Mouse (Mus musculus) hindbrain, embryonic 11.5 days (tissue): Measurements from ENCODE around the gene Vezf1. TPM values are rescaled to one million over a fixed set of nuclear protein-coding genes. Genes with fewer than 3 reads are reported as not detected.

ENCODE experiments used
- ATAC-seq: fragments of 200-750 bp; cut with Nextera tagmentation; 2 replicates; pipeline ENCODE4 v1.8.0; 2017; ENCODE audit warnings: mild to moderate bottlenecking, moderate TSS enrichment, moderate library complexity; ENCODE audit not compliant: low FRiP score
- DNase-seq: peaks from one replicate; pipeline ENCODE4 v3.0.0-alpha.2; 2015; ENCODE audit warnings: low spot score
- H3K27ac ChIP-seq: fragments of 300-500 bp; sonication (generic); 2 replicates; pipeline ENCODE4 v1.5.1; 2014; ENCODE audit warnings: mild to moderate bottlenecking, low read depth, low read length
- H3K27me3 ChIP-seq: fragments of 300-500 bp; sonication (generic); 2 replicates; pipeline ENCODE4 v1.6.1; 2014; ENCODE audit warnings: mild to moderate bottlenecking, low read length, moderate library complexity, mixed read lengths; ENCODE audit not compliant: control insufficient read depth, insufficient read depth
- H3K36me3 ChIP-seq: fragments of 300-500 bp; sonication (generic); 2 replicates; pipeline ENCODE4 v1.6.1; 2014; ENCODE audit warnings: mild to moderate bottlenecking, low read length, moderate library complexity, mixed read lengths; ENCODE audit not compliant: control insufficient read depth, insufficient read depth
- H3K4me1 ChIP-seq: fragments of 300-500 bp; sonication (generic); replicated peaks from 2 replicates; pipeline ENCODE4 v1.6.1; 2014; ENCODE audit warnings: low read length, mixed read lengths; ENCODE audit not compliant: control insufficient read depth, insufficient read depth
- H3K4me2 ChIP-seq: fragments of 300-500 bp; sonication (generic); replicated peaks from 2 replicates; pipeline ENCODE4 v1.6.1; 2014; ENCODE audit warnings: mild to moderate bottlenecking, low read depth, low read length
- H3K4me3 ChIP-seq: fragments of 300-500 bp; sonication (generic); 2 replicates; pipeline ENCODE4 v1.5.1; 2014; ENCODE audit warnings: low read depth, low read length
- H3K9ac ChIP-seq: fragments of 300-500 bp; sonication (generic); 2 replicates; pipeline ENCODE4 v1.6.1; 2014; ENCODE audit warnings: low read depth, low read length
- H3K9me3 ChIP-seq: fragments of 300-500 bp; sonication (generic); 2 replicates; pipeline ENCODE4 v1.6.1; 2016; ENCODE audit warnings: low read length; ENCODE audit not compliant: control insufficient read depth
- WGBS: fragments of 180-500 bp; shearing (Covaris S2); extraction: QIAGEN DNeasy Blood & Tissue Kit; methylation state at CpG from one replicate; pipeline ENCODE4 v1.1.7; 2014; 5-methylcytosine and 5-hydroxymethylcytosine counted together
- polyA plus RNA-seq: library from polyadenylated mRNA; unstranded; fragments of >200 nt; fragmentation: Nextera tagmentation; extraction: Ambion mirVana; gene quantifications from 2 replicates; pipeline ENCODE4 v1.2.1, GENCODE M21; 2014

Vezf1 gene
- polyA plus RNA-seq, 1 experiment from 2014 or later = 80.7 TPM

DNA sequence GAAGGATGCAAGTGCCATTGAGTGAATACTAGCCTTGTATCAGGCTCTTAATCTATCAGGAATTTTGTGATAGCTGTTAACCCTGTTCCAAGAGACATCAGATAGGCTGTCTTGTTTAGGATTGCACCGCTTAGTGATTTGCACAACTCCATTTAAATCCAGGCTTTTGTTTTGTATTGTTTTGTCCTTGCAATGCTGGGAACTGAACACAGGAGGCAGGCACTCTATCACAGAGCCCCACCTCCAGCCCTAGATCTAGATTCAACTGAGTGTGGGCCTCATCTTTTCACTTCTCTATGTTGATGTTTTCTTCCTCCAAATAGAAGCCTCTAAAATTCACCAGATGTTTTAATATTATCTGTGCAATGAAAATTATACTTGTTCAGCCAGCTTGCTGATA, 7.6 kb downstream of the Vezf1 start:
- Histone ChIP-seq H3K4me2 (no peak overlapping the region), H3K27me3 (no peaks in the 10 kb centered on the region), H3K9me3 (no peaks in the 10 kb centered on the region), H3K4me3 (no peak overlapping the region), H3K36me3 (peaks cover 14% of the 10 kb centered on the region; the same call in 1 of the 2 replicates), H3K27ac (no peak overlapping the region), H3K9ac (no peak overlapping the region), H3K4me1 (0 out of 2 replicates have a peak, but pooled peaks cover 5% of the 10 kb centered on the region)
- ATAC-seq (no peak), DNase-seq (no peak)
- WGBS = 62% methylated on average over 1 of the region's 1 CpGs

DNA sequence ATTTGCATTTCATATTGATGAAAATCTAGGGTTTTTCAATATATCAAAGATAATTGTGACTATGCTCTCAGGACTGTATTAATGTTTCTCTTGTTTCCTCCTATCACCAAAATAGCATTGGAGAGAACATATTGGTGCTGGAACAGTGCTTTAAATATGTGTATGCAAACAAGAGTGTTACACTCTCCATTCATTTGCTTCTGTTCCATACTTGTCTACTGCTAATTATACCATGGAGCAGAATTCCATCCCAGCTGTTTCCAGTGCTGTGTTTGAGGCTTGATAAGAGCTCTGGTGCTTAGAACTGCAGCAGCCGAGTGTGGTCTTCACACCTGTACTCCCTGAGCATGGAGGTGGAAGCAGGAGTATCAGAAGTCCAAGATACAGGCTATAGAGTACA, 8.3 kb downstream of the Vezf1 start:
- 81% methylated on average over 1 of the region's 1 CpGs for WGBS
- DNase-seq = no peak
- Histone ChIP-seq H3K4me1 (0 out of 2 replicates have a peak, but pooled peaks cover 3% of the 10 kb centered on the region), H3K36me3 (peaks cover 16% of the 10 kb centered on the region; the same call in 1 of the 2 replicates), H3K4me3 (no peak overlapping the region), H3K9ac (no peak overlapping the region), H3K27me3 (no peaks in the 10 kb centered on the region), H3K27ac (no peak overlapping the region), H3K9me3 (no peaks in the 10 kb centered on the region), H3K4me2 (no peak overlapping the region)
- ATAC-seq = no peak

DNA sequence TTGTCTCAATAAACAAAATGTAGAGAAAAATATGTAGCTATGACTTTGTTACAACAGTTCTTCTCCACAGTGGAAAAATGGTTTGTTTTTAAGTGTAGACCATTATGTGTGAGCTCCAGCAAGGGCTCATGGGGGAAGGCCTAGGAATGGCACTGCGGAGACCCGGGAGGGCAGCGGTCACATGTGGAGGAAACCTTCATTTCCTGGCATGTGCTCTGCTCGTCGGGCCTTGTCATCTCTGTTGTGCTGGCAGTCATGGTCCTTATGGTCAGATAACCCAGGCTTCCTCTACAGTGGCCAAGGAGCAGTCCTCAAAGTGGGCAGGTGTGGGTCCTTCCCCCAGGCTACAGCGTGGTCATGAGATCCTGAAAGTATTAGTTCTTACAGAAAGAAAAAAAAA, 15.6 kb downstream of the Vezf1 start:
- 76% methylated on average over 6 of the region's 6 CpGs for WGBS
- H3K36me3 ChIP-seq = 0 out of 2 replicates have a peak, but pooled peaks cover 10% of the 10 kb centered on the region
- no peak for DNase-seq
- no peaks in the 10 kb centered on the region for H3K9me3 ChIP-seq
- no peak overlapping the region for H3K27ac ChIP-seq
- H3K4me1 ChIP-seq = peaks cover 4% of the 10 kb centered on the region; the same call in 1 of the 2 replicates
- no peak overlapping the region for H3K4me3 ChIP-seq
- H3K27me3 ChIP-seq = no peaks in the 10 kb centered on the region
- no peak for ATAC-seq
- no peak overlapping the region for H3K9ac ChIP-seq
- H3K4me2 ChIP-seq = no peak overlapping the region

DNA sequence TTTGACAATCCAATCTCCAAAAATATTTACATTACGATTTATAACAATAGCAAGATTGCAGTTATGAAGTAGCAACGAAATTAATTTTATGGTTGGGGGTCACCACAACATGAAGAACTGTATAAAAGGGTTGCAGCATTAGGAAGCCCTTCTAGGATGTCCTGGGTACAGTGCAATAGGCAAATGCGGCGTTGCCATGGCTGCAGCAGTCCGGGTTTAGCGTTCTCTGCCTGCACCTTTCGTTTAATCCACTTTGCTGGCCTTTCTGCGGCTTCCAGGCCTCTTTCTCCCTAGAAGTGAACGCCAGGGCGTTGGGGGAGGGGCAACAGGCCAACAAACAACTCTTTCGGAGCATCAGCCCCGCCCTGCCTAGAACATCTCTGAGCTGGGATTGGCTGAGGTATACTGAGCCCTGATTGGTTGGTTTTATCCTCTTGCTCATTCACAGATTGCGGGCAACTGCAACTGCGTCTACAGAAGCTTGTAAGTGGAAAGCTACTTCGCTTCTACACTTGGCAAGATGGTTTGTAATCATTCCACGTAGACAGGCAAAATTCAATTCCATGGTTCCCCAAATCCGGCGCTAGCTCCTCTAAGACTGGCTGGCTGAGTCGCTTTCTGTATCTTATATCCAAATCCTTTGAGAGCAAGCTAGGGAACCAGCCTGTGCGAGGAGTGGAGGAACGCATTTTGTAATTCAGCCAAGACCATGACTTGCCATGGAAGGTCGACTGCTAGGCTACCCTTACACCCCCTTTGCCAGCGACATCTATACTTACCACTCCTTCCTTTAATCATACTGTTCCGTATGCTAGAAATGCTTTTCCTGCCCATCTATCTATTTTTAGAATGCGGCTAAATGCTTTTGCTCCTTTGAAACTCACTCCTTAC, 18.9 kb downstream of the Vezf1 start:
- Histone ChIP-seq H3K27me3 (no peaks in the 10 kb centered on the region), H3K9ac (peak overlapping the region; percentile 12; the same call in 1 of the 2 replicates), H3K4me1 (peaks cover 4% of the 10 kb centered on the region; the same call in 1 of the 2 replicates), H3K9me3 (no peaks in the 10 kb centered on the region), H3K4me3 (peak overlapping the region; percentile 22), H3K36me3 (no peaks in the 10 kb centered on the region), H3K27ac (peak overlapping the region; percentile 66; the same call in 1 of the 2 replicates), H3K4me2 (peak overlapping the region; percentile 48)
- DNase-seq (peak; percentile 95), ATAC-seq (peak; percentile 96)
- 8% methylated on average over 25 of the region's 25 CpGs for WGBS

DNA sequence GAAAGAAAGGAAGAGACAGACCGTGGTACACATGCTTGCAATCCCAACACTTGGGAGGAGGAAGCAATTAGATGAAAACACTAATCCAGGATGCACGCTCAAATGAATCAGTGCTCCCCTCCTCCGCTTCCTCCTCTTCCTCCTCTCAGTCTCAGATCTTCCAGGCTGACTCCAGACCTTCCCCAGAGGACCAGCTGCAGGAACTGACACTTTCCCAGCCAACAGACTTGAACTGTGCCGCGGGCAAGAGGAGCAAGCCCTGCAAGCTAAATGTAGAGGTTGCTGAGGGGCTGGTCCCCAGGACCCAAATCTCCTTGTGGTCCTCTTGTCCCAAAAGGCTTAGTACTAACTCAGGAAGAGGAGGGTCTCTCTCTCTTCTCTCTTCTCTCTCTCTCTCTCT, 21.1 kb downstream of the Vezf1 start:
- Histone ChIP-seq H3K4me3 (no peak overlapping the region), H3K9me3 (no peaks in the 10 kb centered on the region), H3K27me3 (no peaks in the 10 kb centered on the region), H3K27ac (no peak overlapping the region), H3K4me1 (peaks cover 4% of the 10 kb centered on the region; the same call in 1 of the 2 replicates), H3K36me3 (no peaks in the 10 kb centered on the region), H3K4me2 (no peak overlapping the region), H3K9ac (no peak overlapping the region)
- DNase-seq (no peak), ATAC-seq (no peak)
- 63% methylated on average over 5 of the region's 5 CpGs for WGBS

DNA sequence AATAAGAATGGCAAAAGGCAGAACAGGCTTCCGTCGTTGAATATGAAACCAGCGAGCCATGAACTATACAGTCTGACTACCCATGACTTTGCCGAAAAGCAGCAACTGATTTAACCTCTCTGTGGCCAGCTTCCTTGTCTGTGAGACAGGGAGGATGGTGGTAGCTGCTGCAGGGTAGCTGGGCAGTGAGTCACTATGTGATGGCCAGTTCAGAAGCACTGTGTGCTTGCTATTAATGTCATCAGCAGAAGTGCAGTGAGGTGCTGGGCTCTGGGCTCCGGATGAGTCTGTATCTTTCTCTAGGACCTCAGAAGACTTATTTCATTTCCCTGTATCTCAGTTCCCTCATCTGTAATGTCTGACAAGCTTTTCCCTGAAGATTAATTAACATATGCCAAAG, 22.2 kb downstream of the Vezf1 start:
- no peak overlapping the region for H3K27ac ChIP-seq
- H3K36me3 ChIP-seq = no peaks in the 10 kb centered on the region
- H3K27me3 ChIP-seq = no peaks in the 10 kb centered on the region
- no peak overlapping the region for H3K4me3 ChIP-seq
- DNase-seq = no peak
- WGBS = 83% methylated on average over 5 of the region's 5 CpGs
- H3K4me1 ChIP-seq = peaks cover 4% of the 10 kb centered on the region; the same call in 1 of the 2 replicates
- ATAC-seq = no peak
- no peak overlapping the region for H3K4me2 ChIP-seq
- no peak overlapping the region for H3K9ac ChIP-seq
- H3K9me3 ChIP-seq = no peaks in the 10 kb centered on the region

DNA sequence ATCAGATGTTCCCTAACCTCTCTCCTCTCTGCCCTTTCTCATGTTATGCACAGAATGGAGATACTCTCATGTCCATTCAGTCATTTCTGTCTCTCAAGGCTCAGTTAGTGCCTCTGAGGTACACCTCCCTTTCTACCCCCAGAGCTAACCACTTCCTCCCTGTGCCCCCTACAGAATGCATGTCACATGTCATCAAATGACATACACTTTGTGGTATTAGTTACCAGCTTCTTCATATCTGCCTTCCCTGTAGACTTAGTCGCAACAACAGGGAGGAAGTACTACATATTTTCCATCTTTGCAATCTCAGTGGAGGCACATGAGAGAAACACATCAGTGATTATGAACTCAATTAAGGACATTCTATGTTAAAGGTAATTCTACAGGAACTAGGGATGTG, 23.9 kb downstream of the Vezf1 start:
- no peaks in the 10 kb centered on the region for H3K9me3 ChIP-seq
- ATAC-seq (no peak), DNase-seq (no peak)
- no peak overlapping the region for H3K27ac ChIP-seq
- no peaks in the 10 kb centered on the region for H3K27me3 ChIP-seq
- no peak overlapping the region for H3K9ac ChIP-seq
- H3K4me3 ChIP-seq = no peak overlapping the region
- WGBS = 97% methylated on average over 1 of the region's 1 CpGs
- H3K36me3 ChIP-seq = no peaks in the 10 kb centered on the region
- H3K4me2 ChIP-seq = no peak overlapping the region
- H3K4me1 ChIP-seq = 0 out of 2 replicates have a peak, but pooled peaks cover 4% of the 10 kb centered on the region

DNA sequence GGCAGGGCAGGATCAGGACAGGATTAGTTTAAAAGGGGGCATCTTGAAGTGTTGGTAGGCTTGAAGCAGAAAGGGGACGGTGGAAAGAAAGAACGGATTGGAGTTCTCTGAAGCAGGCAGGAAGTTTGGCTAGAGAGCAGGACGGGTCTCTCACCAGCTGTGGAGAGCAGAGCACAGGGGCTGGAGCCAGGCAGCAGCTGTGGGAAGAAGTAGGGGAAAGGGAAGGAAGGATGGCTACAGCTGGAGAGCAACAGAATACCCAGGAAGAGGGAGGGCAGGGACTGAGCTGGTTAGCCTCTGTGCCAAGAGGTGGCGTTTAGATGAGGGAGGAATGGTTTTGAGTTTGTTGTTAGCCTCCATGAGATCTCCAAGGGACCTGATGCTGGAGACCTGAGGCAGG, 29.1 kb downstream of the Vezf1 start:
- peaks cover 6% of the 10 kb centered on the region for H3K4me1 ChIP-seq

More for the DNA sequence above, 29.1 kb downstream of the Vezf1 start:
- Histone ChIP-seq H3K9ac (no peak overlapping the region), H3K27me3 (no peaks in the 10 kb centered on the region), H3K9me3 (no peaks in the 10 kb centered on the region), H3K36me3 (no peaks in the 10 kb centered on the region), H3K4me3 (no peak overlapping the region), H3K27ac (no peak overlapping the region), H3K4me2 (no peak overlapping the region)
- DNase-seq (no peak), ATAC-seq (no peak)
- 15% methylated on average over 4 of the region's 4 CpGs for WGBS
